Mouse (Mus musculus) embryo, embryonic 10 days (tissue): ENCODE data around the gene 1110059E24Rik.
A peak's percentile ranks its signal among the peaks of the same experiment; 100 is the strongest.
"Not testable (repeated sequence)": the region's sequence is repeated elsewhere in the genome, so short reads cannot be mapped to it uniquely, and the experiment has no call there.

Source experiments
- DNase-seq: peaks from one replicate; pipeline ENCODE4 v3.0.0-alpha.2; 2015; ENCODE audit warnings: low spot score

Gene 1110059E24Rik

GRCm38 (mm10) chr19:21626271-21626988, 26.3 kb downstream of the 1110059E24Rik start:
- DNase-seq, result no peak

GRCm38 (mm10) chr19:21624148-21624535, 28.6 kb downstream of the 1110059E24Rik start:
- no peak for DNase-seq

GRCm38 (mm10) chr19:21623410-21624147, 29.2 kb downstream of the 1110059E24Rik start:
- no peak for DNase-seq

- DNase-seq, result no peak
Observed at GRCm38 (mm10) chr19:21615801-21616200, 37.0 kb downstream of the 1110059E24Rik start.

GRCm38 (mm10) chr19:21611725-21612575, 40.8 kb downstream of the 1110059E24Rik start:
- no peak for DNase-seq

GRCm38 (mm10) chr19:21611297-21611696, 41.5 kb downstream of the 1110059E24Rik start:
- no peak for DNase-seq

GRCm38 (mm10) chr19:21610240-21610639, 42.5 kb downstream of the 1110059E24Rik start:
- no peak for DNase-seq

- no peak for DNase-seq
Observed at GRCm38 (mm10) chr19:21605294-21605693, 47.5 kb downstream of the 1110059E24Rik start.

GRCm38 (mm10) chr19:21603836-21604235, 48.9 kb downstream of the 1110059E24Rik start:
- DNase-seq, result no peak

- DNase-seq, result peak; percentile 50
Observed at GRCm38 (mm10) chr19:21601541-21602101, 51.2 kb downstream of the 1110059E24Rik start.

GRCm38 (mm10) chr19:21598659-21599352, 54.0 kb downstream of the 1110059E24Rik start:
- no peak for DNase-seq

- no peak for DNase-seq
Observed at GRCm38 (mm10) chr19:21594676-21595075, 58.1 kb downstream of the 1110059E24Rik start.

GRCm38 (mm10) chr19:21592216-21592615, 60.6 kb downstream of the 1110059E24Rik start:
- DNase-seq, result not testable (repeated sequence)

GRCm38 (mm10) chr19:21589888-21590287, 62.9 kb downstream of the 1110059E24Rik start:
- DNase-seq, result no peak

- no peak for DNase-seq
Observed at GRCm38 (mm10) chr19:21587593-21587992, 65.2 kb downstream of the 1110059E24Rik start.

- no peak for DNase-seq
Observed at GRCm38 (mm10) chr19:21586546-21586945, 66.2 kb downstream of the 1110059E24Rik start.

- no peak for DNase-seq
Observed at GRCm38 (mm10) chr19:21585868-21586267, 66.9 kb downstream of the 1110059E24Rik start.

GRCm38 (mm10) chr19:21583986-21584385, 68.8 kb downstream of the 1110059E24Rik start:
- DNase-seq, result no peak

GRCm38 (mm10) chr19:21583523-21583984, 69.2 kb downstream of the 1110059E24Rik start:
- DNase-seq, result no peak

GRCm38 (mm10) chr19:21581404-21581803, 71.4 kb downstream of the 1110059E24Rik start:
- no peak for DNase-seq

- DNase-seq, result no peak
Observed at GRCm38 (mm10) chr19:21579896-21580295, 72.9 kb downstream of the 1110059E24Rik start.
